Mouse (Mus musculus): Measurements from ENCODE around the gene Carm1. TPM values are rescaled to one million over a fixed set of nuclear protein-coding genes. Genes with fewer than 3 reads are reported as not detected.

The Carm1 gene
- polyA plus RNA-seq, 1 experiment from 2014 or later, result 42.0 TPM

MicroRNAs encoded within 50 kb of the gene (microRNA counts, 519-probe panel; counts per million panel counts)
- not detected for microRNA mmu-miR-1946b

Small RNAs within 50 kb of the gene (microRNA-seq; reads per million reads assigned to microRNA genes)
- gene Mir1946b, result not detected

Other genes with a start within 250 kb of the Carm1 start
- 0.88 and 1.5 TPM in 2 replicates for gene Ap1m2, start 234.6 kb upstream of the Carm1 start, polyA plus RNA-seq (2014; fragmentation: Nextera tagmentation; extraction: Ambion mirVana)
- 49.3 and 67.4 TPM in 2 replicates for gene Slc44a2, start 226.2 kb upstream of the Carm1 start, polyA plus RNA-seq (2014; fragmentation: Nextera tagmentation; extraction: Ambion mirVana)
- gene Ilf3, start 179.0 kb upstream of the Carm1 start, polyA plus RNA-seq (2014; fragmentation: Nextera tagmentation; extraction: Ambion mirVana), result 212 and 267 TPM in 2 replicates
- gene Qtrt1, start 135.1 kb upstream of the Carm1 start, polyA plus RNA-seq (2014; fragmentation: Nextera tagmentation; extraction: Ambion mirVana), result 48.1 and 54.3 TPM in 2 replicates
- gene Dnm2, start 122.0 kb upstream of the Carm1 start, polyA plus RNA-seq (2014; fragmentation: Nextera tagmentation; extraction: Ambion mirVana), result 54.5 and 56.7 TPM in 2 replicates
- 48.0 and 50.2 TPM in 2 replicates for gene Tmed1, start 36.6 kb upstream of the Carm1 start, polyA plus RNA-seq (2014; fragmentation: Nextera tagmentation; extraction: Ambion mirVana)
- gene AB124611, start 20.7 kb upstream of the Carm1 start, polyA plus RNA-seq (2014; fragmentation: Nextera tagmentation; extraction: Ambion mirVana), result 1.0 and 1.8 TPM in 2 replicates
- gene Timm29, start 45.8 kb downstream of the Carm1 start, polyA plus RNA-seq (2014; fragmentation: Nextera tagmentation; extraction: Ambion mirVana), result 68.8 and 86.9 TPM in 2 replicates
- 19.4 and 20.5 TPM in 2 replicates for gene Yipf2, start 45.9 kb downstream of the Carm1 start, polyA plus RNA-seq (2014; fragmentation: Nextera tagmentation; extraction: Ambion mirVana)
- 162 and 179 TPM in 2 replicates for gene Smarca4, start 69.3 kb downstream of the Carm1 start, polyA plus RNA-seq (2014; fragmentation: Nextera tagmentation; extraction: Ambion mirVana)
- 8.2 and 9.4 TPM in 2 replicates for gene Ldlr, start 176.6 kb downstream of the Carm1 start, polyA plus RNA-seq (2014; fragmentation: Nextera tagmentation; extraction: Ambion mirVana)
- 19.9 and 21.4 TPM in 2 replicates for gene Spc24, start 213.4 kb downstream of the Carm1 start, polyA plus RNA-seq (2014; fragmentation: Nextera tagmentation; extraction: Ambion mirVana)

Data from midbrain, embryonic 14.5 days (tissue).